Mouse (Mus musculus): Measurements from ENCODE around the gene Cradd. TPM values are rescaled to one million over a fixed set of nuclear protein-coding genes. Genes with fewer than 3 reads are reported as not detected.

Gene Cradd
- polyA plus RNA-seq (2014; fragmentation: Nextera tagmentation; extraction: Ambion mirVana) = 15.6 TPM in 2 replicates

GRCm38 (mm10) chr10:95323393-95324277, at the start of gene Cradd:
TSS of gene Cradd (minus strand) at chr10:95324133.
- H3K27me3 ChIP-seq (ENCODE audit: insufficient read depth, low read length) = no peaks in the 10 kb centered on the region
- WGBS = under 1% methylated on average over 51 of the region's 51 CpGs
- H3K4me1 ChIP-seq (ENCODE audit: insufficient read depth) = peaks cover 15% of the 10 kb centered on the region
- H3K9ac ChIP-seq = peak within 1 kb of the TSS; percentile 80
- peak within 1 kb of the TSS; percentile 63 for H3K4me2 ChIP-seq
- peak; percentile 90 for ATAC-seq (ENCODE audit: insufficient read depth)
- peak within 1 kb of the TSS; percentile 60 for H3K4me3 ChIP-seq (ENCODE audit: low read depth, low read length)
- DNase-seq = peak; percentile 97
- H3K27ac ChIP-seq (ENCODE audit: low read depth) = peak within 1 kb of the TSS; percentile 98
- no peaks in the 10 kb centered on the region for H3K9me3 ChIP-seq (ENCODE audit: low read depth, low read length)
- no peaks in the 10 kb centered on the region for H3K36me3 ChIP-seq (ENCODE audit: insufficient read depth)
- TF ChIP-seq CTCF (IDR thresholded peaks at IDR 0.05; ENCODE audit: low read depth) = no peak

- no peaks in the 10 kb centered on the region for H3K4me1 ChIP-seq (ENCODE audit: insufficient read depth)
- 86% methylated on average over 6 of the region's 6 CpGs for WGBS
- DNase-seq (no peak), ATAC-seq (ENCODE audit: insufficient read depth) (no peak)
- no peak overlapping the region for H3K9ac ChIP-seq
- H3K4me2 ChIP-seq = no peak overlapping the region
- H3K9me3 ChIP-seq (ENCODE audit: low read depth, low read length) = no peaks in the 10 kb centered on the region
- no peaks in the 10 kb centered on the region for H3K36me3 ChIP-seq (ENCODE audit: insufficient read depth)
- no peak overlapping the region for H3K4me3 ChIP-seq (ENCODE audit: low read depth, low read length)
- TF ChIP-seq CTCF (IDR thresholded peaks at IDR 0.05; ENCODE audit: low read depth) = no peak
- H3K27ac ChIP-seq (ENCODE audit: low read depth) = no peak overlapping the region
- no peaks in the 10 kb centered on the region for H3K27me3 ChIP-seq (ENCODE audit: insufficient read depth, low read length)
Measured at GRCm38 (mm10) chr10:95373340-95373739, 49.4 kb upstream of the Cradd start.

- Histone ChIP-seq H3K27me3 (ENCODE audit: insufficient read depth, low read length) (no peaks in the 10 kb centered on the region), H3K9ac (no peak overlapping the region), H3K4me3 (ENCODE audit: low read depth, low read length) (no peak overlapping the region), H3K4me2 (no peak overlapping the region), H3K27ac (ENCODE audit: low read depth) (no peak overlapping the region), H3K4me1 (ENCODE audit: insufficient read depth) (no peaks in the 10 kb centered on the region), H3K9me3 (ENCODE audit: low read depth, low read length) (no peaks in the 10 kb centered on the region), H3K36me3 (ENCODE audit: insufficient read depth) (no peaks in the 10 kb centered on the region)
- DNase-seq = no peak
- ATAC-seq (ENCODE audit: insufficient read depth) = no peak
- 87% methylated on average over 3 of the region's 3 CpGs for WGBS
- no peak for TF ChIP-seq CTCF (IDR thresholded peaks at IDR 0.05; ENCODE audit: low read depth)
Measured at GRCm38 (mm10) chr10:95371942-95372341, 48.0 kb upstream of the Cradd start.

- TF ChIP-seq CTCF (IDR thresholded peaks at IDR 0.05; ENCODE audit: low read depth) = no peak
- H3K4me1 ChIP-seq (ENCODE audit: insufficient read depth) = no peaks in the 10 kb centered on the region
- no peak overlapping the region for H3K27ac ChIP-seq (ENCODE audit: low read depth)
- H3K36me3 ChIP-seq (ENCODE audit: insufficient read depth) = no peaks in the 10 kb centered on the region
- no peaks in the 10 kb centered on the region for H3K27me3 ChIP-seq (ENCODE audit: insufficient read depth, low read length)
- H3K4me2 ChIP-seq = no peak overlapping the region
- ATAC-seq (ENCODE audit: insufficient read depth) = no peak
- no peak overlapping the region for H3K4me3 ChIP-seq (ENCODE audit: low read depth, low read length)
- H3K9me3 ChIP-seq (ENCODE audit: low read depth, low read length) = no peaks in the 10 kb centered on the region
- H3K9ac ChIP-seq = no peak overlapping the region
- DNase-seq = no peak
Measured at GRCm38 (mm10) chr10:95369190-95369589, 45.3 kb upstream of the Cradd start.

- H3K36me3 ChIP-seq (ENCODE audit: insufficient read depth) = no peaks in the 10 kb centered on the region
- H3K4me3 ChIP-seq (ENCODE audit: low read depth, low read length) = no peak overlapping the region
- H3K4me2 ChIP-seq = no peak overlapping the region
- ATAC-seq (ENCODE audit: insufficient read depth) (no peak), DNase-seq (no peak)
- TF ChIP-seq CTCF (IDR thresholded peaks at IDR 0.05; ENCODE audit: low read depth) = no peak
- 86% methylated on average over 14 of the region's 14 CpGs for WGBS
- H3K27me3 ChIP-seq (ENCODE audit: insufficient read depth, low read length) = no peaks in the 10 kb centered on the region
- H3K27ac ChIP-seq (ENCODE audit: low read depth) = no peak overlapping the region
- no peaks in the 10 kb centered on the region for H3K4me1 ChIP-seq (ENCODE audit: insufficient read depth)
- no peak overlapping the region for H3K9ac ChIP-seq
- H3K9me3 ChIP-seq (ENCODE audit: low read depth, low read length) = no peaks in the 10 kb centered on the region
Measured at GRCm38 (mm10) chr10:95368151-95368550, 44.2 kb upstream of the Cradd start.

GRCm38 (mm10) chr10:95367661-95368089, 43.7 kb upstream of the Cradd start:
- 80% methylated on average over 9 of the region's 9 CpGs for WGBS
- no peaks in the 10 kb centered on the region for H3K4me1 ChIP-seq (ENCODE audit: insufficient read depth)
- no peak overlapping the region for H3K9ac ChIP-seq
- no peak overlapping the region for H3K27ac ChIP-seq (ENCODE audit: low read depth)
- DNase-seq (no peak), ATAC-seq (ENCODE audit: insufficient read depth) (no peak)
- H3K9me3 ChIP-seq (ENCODE audit: low read depth, low read length) = no peaks in the 10 kb centered on the region
- TF ChIP-seq CTCF (IDR thresholded peaks at IDR 0.05; ENCODE audit: low read depth) = no peak
- H3K36me3 ChIP-seq (ENCODE audit: insufficient read depth) = no peaks in the 10 kb centered on the region
- no peak overlapping the region for H3K4me3 ChIP-seq (ENCODE audit: low read depth, low read length)
- no peak overlapping the region for H3K4me2 ChIP-seq
- H3K27me3 ChIP-seq (ENCODE audit: insufficient read depth, low read length) = no peaks in the 10 kb centered on the region

DNA sequence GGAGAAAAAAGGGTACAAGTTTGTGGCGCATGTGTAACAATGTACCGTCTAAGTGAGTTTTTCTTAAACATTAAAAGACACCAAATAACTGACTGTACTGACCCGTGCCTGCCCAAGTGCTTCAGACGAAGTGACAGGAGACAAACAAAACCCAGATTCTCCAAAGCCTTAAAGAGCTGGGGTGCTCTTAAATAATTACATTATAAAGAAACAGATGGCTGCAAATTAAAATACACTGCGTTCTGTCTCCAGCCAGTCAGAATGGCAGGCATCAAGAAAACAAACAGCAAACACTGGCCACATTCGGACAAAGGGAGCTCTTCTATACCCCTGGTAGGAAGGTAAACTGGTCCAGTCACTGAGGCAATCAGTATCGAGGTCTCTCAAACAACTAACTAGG, 43.3 kb upstream of the Cradd start:
- Histone ChIP-seq H3K9ac (no peak overlapping the region), H3K4me3 (ENCODE audit: low read depth, low read length) (no peak overlapping the region), H3K27ac (ENCODE audit: low read depth) (no peak overlapping the region), H3K4me2 (no peak overlapping the region), H3K9me3 (ENCODE audit: low read depth, low read length) (no peaks in the 10 kb centered on the region), H3K27me3 (ENCODE audit: insufficient read depth, low read length) (no peaks in the 10 kb centered on the region), H3K36me3 (ENCODE audit: insufficient read depth) (no peaks in the 10 kb centered on the region), H3K4me1 (ENCODE audit: insufficient read depth) (no peaks in the 10 kb centered on the region)
- 66% methylated on average over 7 of the region's 7 CpGs for WGBS
- TF ChIP-seq CTCF (IDR thresholded peaks at IDR 0.05; ENCODE audit: low read depth) = no peak
- ATAC-seq (ENCODE audit: insufficient read depth) = no peak
- no peak for DNase-seq

All from lung, embryonic 14.5 days (tissue).